Mouse (Mus musculus) midbrain, embryonic 16.5 days (tissue): ENCODE measurements around the gene Npas2. TPM values are rescaled to one million over a fixed set of nuclear protein-coding genes. Genes with fewer than 3 reads are reported as not detected.

Experiments
- ATAC-seq: fragments of 200-750 bp; cut with Nextera tagmentation; 2 replicates; pipeline ENCODE4 v1.8.0; 2017; ENCODE audit warnings: moderate TSS enrichment
- H3K27ac ChIP-seq: fragments of 300-500 bp; sonication (generic); 2 replicates; pipeline ENCODE4 v1.5.1; 2014; ENCODE audit warnings: mild to moderate bottlenecking, low read length, mixed read lengths
- H3K27me3 ChIP-seq: fragments of 300-500 bp; sonication (generic); 2 replicates; pipeline ENCODE4 v1.6.1; 2014; ENCODE audit warnings: low read depth, low read length, mixed read lengths; ENCODE audit not compliant: control insufficient read depth, insufficient read depth
- H3K36me3 ChIP-seq: fragments of 300-500 bp; sonication (generic); 2 replicates; pipeline ENCODE4 v1.6.1; 2014; ENCODE audit warnings: mild to moderate bottlenecking, low read length, moderate library complexity, mixed read lengths; ENCODE audit not compliant: control insufficient read depth, insufficient read depth
- H3K4me1 ChIP-seq: fragments of 300-500 bp; sonication (generic); 2 replicates; pipeline ENCODE4 v1.6.1; 2014; ENCODE audit warnings: mild to moderate bottlenecking, low read length, mixed read lengths; ENCODE audit not compliant: control insufficient read depth, insufficient read depth
- H3K4me2 ChIP-seq: fragments of 300-500 bp; sonication (generic); 2 replicates; pipeline ENCODE4 v1.6.1; 2014; ENCODE audit warnings: mild to moderate bottlenecking, low read length, mixed read lengths
- H3K4me3 ChIP-seq: fragments of 300-500 bp; sonication (generic); 2 replicates; pipeline ENCODE4 v1.5.1; 2014; ENCODE audit warnings: low read depth, mild to moderate bottlenecking, low read length, moderate library complexity, mixed read lengths
- H3K9ac ChIP-seq: fragments of 300-500 bp; sonication (generic); 2 replicates; pipeline ENCODE4 v1.6.1; 2014; ENCODE audit warnings: low read depth, low read length, mixed read lengths
- H3K9me3 ChIP-seq: fragments of 300-500 bp; sonication (generic); replicated peaks from 2 replicates; pipeline ENCODE4 v1.6.1; 2014; ENCODE audit warnings: mild to moderate bottlenecking, low read length, mixed read lengths; ENCODE audit not compliant: control insufficient read depth, poor library complexity, severe bottlenecking
- WGBS: fragments of 180-500 bp; shearing (Covaris S2); extraction: QIAGEN DNeasy Blood & Tissue Kit; methylation state at CpG from one replicate; pipeline ENCODE4 v1.1.7; 2014; 5-methylcytosine and 5-hydroxymethylcytosine counted together
- polyA plus RNA-seq: library from polyadenylated mRNA; unstranded; fragments of >200 nt; fragmentation: Nextera tagmentation; extraction: Ambion mirVana; gene quantifications from 2 replicates; pipeline ENCODE4 v1.2.1, GENCODE M21; 2015

Npas2 gene
- polyA plus RNA-seq, 1 experiment from 2014 or later: 0.54 TPM

GRCm38 (mm10) chr1:39367045-39367444 is 173.5 kb downstream of the Npas2 start:
- 22% methylated on average over 6 of the region's 6 CpGs for WGBS
- peak; percentile 38 for ATAC-seq
- no peaks in the 10 kb centered on the region for H3K27me3 ChIP-seq

DNA sequence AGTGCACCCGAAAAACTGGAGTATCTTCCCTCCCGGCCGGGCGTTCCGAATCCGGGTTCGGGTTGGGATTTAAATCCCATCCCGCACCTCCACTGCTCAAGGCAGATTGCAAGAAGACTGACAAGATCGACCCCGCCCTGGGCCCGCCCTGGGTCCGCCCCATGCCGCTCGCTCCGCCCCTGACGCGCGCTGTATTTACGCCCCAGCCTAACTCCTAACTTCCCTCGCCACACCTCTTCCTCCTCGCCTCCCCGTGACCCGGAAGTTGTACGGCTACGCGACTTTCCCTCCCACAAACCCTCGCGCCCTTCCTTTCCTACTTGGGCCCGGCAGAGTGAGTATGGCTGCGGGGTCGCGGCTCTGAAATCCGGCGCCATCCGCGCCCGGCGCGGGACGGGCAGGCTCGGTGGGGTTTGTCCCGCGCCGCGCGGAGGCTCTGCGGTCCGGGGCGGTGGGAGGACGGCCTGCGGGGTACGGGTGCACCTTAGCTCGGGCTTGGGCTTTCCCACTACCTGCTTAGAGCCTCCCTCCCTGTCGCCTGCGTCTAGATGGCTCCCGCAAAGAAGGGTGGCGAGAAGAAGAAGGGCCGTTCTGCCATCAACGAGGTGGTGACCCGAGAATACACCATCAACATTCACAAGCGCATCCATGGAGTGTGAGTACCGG is 174.2 kb downstream of the Npas2 start, which contains the start of gene Rpl31:
Gene Rpl31 (plus strand): TSS at position 242 of the 666 bp plus-strand sequence.
- Histone ChIP-seq H3K27ac (peak within 1 kb of the TSS; percentile 91), H3K9ac (peak within 1 kb of the TSS; percentile 97), H3K27me3 (no peaks in the 10 kb centered on the region), H3K4me1 (peaks cover 17% of the 10 kb centered on the region), H3K9me3 (no peaks in the 10 kb centered on the region), H3K36me3 (peaks cover 9% of the 10 kb centered on the region), H3K4me2 (peak within 1 kb of the TSS; percentile 91), H3K4me3 (peak within 1 kb of the TSS; percentile 91)
- ATAC-seq: peak; percentile 99
- under 1% methylated on average over 62 of the region's 62 CpGs for WGBS

More at GRCm38 (mm10) chr1:39367045-39367444, 173.5 kb downstream of the Npas2 start:
- peak overlapping the region; percentile 49 for H3K9ac ChIP-seq
- no peaks in the 10 kb centered on the region for H3K9me3 ChIP-seq
- H3K27ac ChIP-seq: peak overlapping the region; percentile 91
- peaks cover 6% of the 10 kb centered on the region for H3K36me3 ChIP-seq
- peak overlapping the region; percentile 91 for H3K4me3 ChIP-seq
- H3K4me1 ChIP-seq: peaks cover 17% of the 10 kb centered on the region
- peak overlapping the region; percentile 68 for H3K4me2 ChIP-seq

DNA sequence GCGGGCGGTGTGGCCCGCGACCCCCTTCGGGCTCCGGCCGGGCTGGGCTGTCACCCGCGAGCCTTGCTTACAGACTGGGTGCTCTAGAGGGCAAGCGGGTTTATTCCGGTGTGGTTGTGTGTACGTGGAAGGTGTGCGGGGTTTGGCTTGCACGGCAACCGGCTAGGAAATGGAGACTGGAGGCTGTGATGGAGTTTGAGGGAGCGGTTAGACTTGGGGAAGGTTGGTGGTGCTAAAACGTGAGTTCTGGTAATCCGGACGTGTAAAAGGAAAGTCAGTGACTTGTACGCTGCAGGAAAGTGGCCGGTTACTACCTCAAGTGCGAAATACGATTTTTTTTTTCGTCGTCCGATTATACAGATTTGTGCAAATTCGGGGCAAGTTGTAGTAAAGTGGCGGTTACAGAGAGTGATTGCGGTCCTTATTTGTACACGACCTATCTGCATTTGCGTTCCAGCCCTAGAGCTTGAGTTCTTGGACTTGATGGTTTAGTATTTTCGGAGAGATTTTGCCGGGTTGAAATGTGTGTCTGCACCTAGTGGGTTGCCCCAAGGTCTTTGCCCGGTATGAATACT is 174.8 kb downstream of the Npas2 start:
- Histone ChIP-seq H3K4me2 (peak overlapping the region; percentile 91), H3K9me3 (no peaks in the 10 kb centered on the region), H3K36me3 (peaks cover 11% of the 10 kb centered on the region), H3K27ac (peak overlapping the region; percentile 91), H3K9ac (peak overlapping the region; percentile 97), H3K4me1 (peaks cover 17% of the 10 kb centered on the region), H3K27me3 (no peaks in the 10 kb centered on the region), H3K4me3 (peak overlapping the region; percentile 91)
- peak; percentile 60 for ATAC-seq
- under 1% methylated on average over 34 of the region's 34 CpGs for WGBS

DNA sequence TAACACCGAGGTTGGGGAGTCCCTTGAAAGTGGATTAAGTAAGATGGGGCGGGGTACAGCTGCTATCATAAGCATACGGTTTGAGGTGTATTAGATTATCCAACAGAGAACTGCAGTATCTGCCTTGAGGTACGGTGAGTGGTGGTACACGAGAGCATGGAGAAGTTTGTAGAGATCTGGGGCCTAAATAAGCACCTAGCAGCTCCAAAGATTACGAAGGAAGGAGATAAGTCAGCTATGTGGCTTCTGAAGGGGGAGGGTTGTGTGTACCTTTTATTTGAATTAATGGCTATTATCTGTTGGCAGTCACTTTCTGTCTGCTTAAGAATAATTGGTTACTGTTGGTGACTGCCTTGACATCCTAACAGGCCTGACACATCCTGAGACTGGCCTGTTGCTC is 176.9 kb downstream of the Npas2 start:
- Histone ChIP-seq H3K9me3 (no peaks in the 10 kb centered on the region), H3K4me3 (no peak overlapping the region), H3K27ac (no peak overlapping the region), H3K4me1 (peaks cover 17% of the 10 kb centered on the region), H3K4me2 (no peak overlapping the region), H3K27me3 (no peaks in the 10 kb centered on the region), H3K36me3 (peaks cover 15% of the 10 kb centered on the region), H3K9ac (no peak overlapping the region)
- no peak for ATAC-seq
- WGBS: 88% methylated on average over 6 of the region's 6 CpGs

DNA sequence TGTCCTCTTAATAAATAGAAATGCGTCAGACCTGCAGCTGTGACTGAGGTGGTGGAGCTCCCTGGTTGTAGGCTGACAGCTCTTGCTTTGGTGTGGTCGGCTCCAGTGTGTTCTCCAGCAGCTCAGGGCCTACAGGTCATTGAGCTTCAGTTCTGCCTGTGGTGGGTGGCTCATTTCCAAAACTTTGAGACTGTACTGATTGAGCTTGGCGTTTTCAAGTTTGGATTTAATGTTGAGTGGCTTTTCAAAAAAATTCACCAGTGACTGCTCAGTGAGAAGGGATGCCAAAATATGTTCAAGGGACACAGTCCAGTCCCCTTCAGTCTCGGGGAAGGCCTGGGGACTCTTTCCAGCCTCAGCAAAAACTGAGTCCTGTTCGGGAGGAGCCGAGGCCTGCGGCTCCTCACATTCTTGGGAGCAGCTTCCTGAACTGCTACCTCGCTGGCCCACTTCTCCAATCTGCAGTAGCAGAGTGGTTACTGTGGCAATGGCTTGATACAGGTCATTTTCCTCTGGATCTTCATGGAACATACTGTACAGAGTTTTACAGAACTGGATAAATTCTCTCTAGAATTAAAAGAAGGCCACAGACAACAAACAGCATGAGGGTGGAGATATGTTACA is 178.8 kb downstream of the Npas2 start:
- Histone ChIP-seq H3K9me3 (no peaks in the 10 kb centered on the region), H3K27me3 (no peaks in the 10 kb centered on the region), H3K36me3 (peaks cover 15% of the 10 kb centered on the region), H3K9ac (no peak overlapping the region), H3K4me1 (peaks cover 11% of the 10 kb centered on the region), H3K4me3 (no peak overlapping the region), H3K4me2 (no peak overlapping the region), H3K27ac (no peak overlapping the region)
- no peak for ATAC-seq
- 89% methylated on average over 8 of the region's 8 CpGs for whole genome bisulfite sequencing

GRCm38 (mm10) chr1:39373378-39373777 is 179.8 kb downstream of the Npas2 start:
- Histone ChIP-seq H3K36me3 (peaks cover 15% of the 10 kb centered on the region), H3K27me3 (no peaks in the 10 kb centered on the region), H3K4me1 (peaks cover 11% of the 10 kb centered on the region), H3K4me2 (no peak overlapping the region), H3K27ac (no peak overlapping the region), H3K9ac (no peak overlapping the region), H3K9me3 (no peaks in the 10 kb centered on the region), H3K4me3 (no peak overlapping the region)
- WGBS: 70% methylated on average over 4 of the region's 4 CpGs
- ATAC-seq: no peak

- Histone ChIP-seq H3K36me3 (peaks cover 15% of the 10 kb centered on the region), H3K4me2 (no peak overlapping the region), H3K27me3 (no peaks in the 10 kb centered on the region), H3K27ac (no peak overlapping the region), H3K9ac (no peak overlapping the region), H3K4me1 (peaks cover 4% of the 10 kb centered on the region), H3K9me3 (no peaks in the 10 kb centered on the region), H3K4me3 (no peak overlapping the region)
- no peak for ATAC-seq
- WGBS: 91% methylated on average over 5 of the region's 5 CpGs
Observed at GRCm38 (mm10) chr1:39374231-39374809, 180.8 kb downstream of the Npas2 start.

DNA sequence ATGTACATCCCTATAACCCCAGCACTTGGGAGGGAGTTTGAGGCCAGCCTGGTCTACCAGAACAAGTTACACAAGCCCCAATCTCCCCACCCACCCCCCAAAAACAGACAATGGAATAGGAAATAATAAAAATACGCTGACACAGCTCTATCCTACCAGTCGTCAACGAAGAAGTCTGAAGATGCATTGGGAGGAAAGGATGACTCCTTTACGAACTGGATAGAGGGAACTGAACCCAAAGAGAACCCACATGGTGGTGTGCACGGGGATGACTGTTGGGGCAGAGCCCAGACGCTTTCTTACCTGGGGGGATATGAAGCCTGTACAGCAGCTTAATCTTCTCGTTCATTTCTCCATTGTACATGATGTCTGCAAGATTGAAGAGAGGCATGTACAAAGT is 182.6 kb downstream of the Npas2 start:
- H3K27ac ChIP-seq: no peak overlapping the region
- no peaks in the 10 kb centered on the region for H3K9me3 ChIP-seq
- H3K36me3 ChIP-seq: peaks cover 13% of the 10 kb centered on the region
- no peak overlapping the region for H3K4me2 ChIP-seq
- ATAC-seq: no peak
- no peak overlapping the region for H3K4me3 ChIP-seq
- no peak overlapping the region for H3K9ac ChIP-seq
- H3K4me1 ChIP-seq: no peaks in the 10 kb centered on the region
- H3K27me3 ChIP-seq: no peaks in the 10 kb centered on the region
- WGBS: 89% methylated on average over 7 of the region's 7 CpGs
